10 mouse cellular contexts compared by ENCODE assay signal in the genomic region with DNA sequence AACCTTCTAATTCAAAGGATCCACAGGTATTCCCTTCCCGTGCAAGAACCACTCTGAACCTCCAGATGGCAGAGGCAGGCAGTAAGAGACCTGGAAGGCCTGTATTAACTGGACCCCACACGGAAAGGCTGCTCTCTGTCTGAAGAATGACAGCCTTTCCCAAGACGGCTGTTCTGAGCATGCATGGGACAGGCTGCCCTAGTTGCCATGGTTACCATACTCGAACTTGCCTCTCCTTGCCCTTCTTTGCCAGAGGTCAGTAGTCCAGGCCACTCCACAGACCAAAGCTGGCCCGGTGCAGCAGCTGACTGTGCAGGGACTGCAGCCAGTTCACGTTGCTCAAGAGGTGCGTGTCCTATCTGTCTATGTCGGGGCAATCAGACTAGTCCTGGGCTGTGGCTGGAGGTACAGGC. TPM values are rescaled to one million over a fixed set of nuclear protein-coding genes. Genes with fewer than 3 reads are reported as not detected.
DNase-seq lines count a peak whose midpoint lies in the region; ATAC-seq lines count a peak whose summit lies in the region.
"Had no signal": no experiment of that assay in that cellular context is flagged by ENCODE, and none has a peak within 500 bp of the region (broad histone marks: within the 10 kb centered on the region; RNA-seq: fewer than 3 reads in every experiment).

No protein-coding gene starts in this region.

- H3K9ac ChIP-seq in forebrain, embryonic 13.5 days = no peak overlapping the region
- no peak overlapping the region for H3K9ac ChIP-seq in forebrain, embryonic 15.5 days (replicated peaks)
- no peak overlapping the region for H3K9ac ChIP-seq in embryonic facial prominence, embryonic 11.5 days (replicated peaks; ENCODE audit: low read length)
- H3K9ac ChIP-seq in kidney, embryonic 15.5 days = no peak overlapping the region
- H3K9ac ChIP-seq in midbrain, embryonic 14.5 days (replicated peaks; ENCODE audit: low read length) = no peak overlapping the region
- H3K9ac ChIP-seq: embryonic facial prominence, embryonic 12.5 days; lung, embryonic 15.5 days had no signal

- H3K36me3 ChIP-seq in forebrain, embryonic 13.5 days (ENCODE audit: poor library complexity, severe bottlenecking) = peaks cover 88% of the 10 kb centered on the region
- peaks cover 52% of the 10 kb centered on the region for H3K36me3 ChIP-seq in forebrain, embryonic 15.5 days
- H3K36me3 ChIP-seq in embryonic facial prominence, embryonic 11.5 days (replicated peaks; ENCODE audit: control insufficient read depth, insufficient read depth, low read depth, low read length) = peaks cover 8% of the 10 kb centered on the region
- peaks cover 91% of the 10 kb centered on the region for H3K36me3 ChIP-seq in kidney, embryonic 15.5 days
- peaks cover 90% of the 10 kb centered on the region for H3K36me3 ChIP-seq in midbrain, embryonic 14.5 days (ENCODE audit: control insufficient read depth, insufficient read depth, low read length)

- intact Hi-C loops in left cerebral cortex, postnatal 10 days (cut with DNase I) = no loop called here

- no peak overlapping the region for H3K27ac ChIP-seq in forebrain, embryonic 13.5 days
- H3K27ac ChIP-seq in forebrain, embryonic 15.5 days (replicated peaks) = no peak overlapping the region
- no peak overlapping the region for H3K27ac ChIP-seq in embryonic facial prominence, embryonic 11.5 days (replicated peaks; ENCODE audit: low read depth, low read length)
- no peak overlapping the region for H3K27ac ChIP-seq in kidney, embryonic 15.5 days
- H3K27ac ChIP-seq in midbrain, embryonic 14.5 days (replicated peaks; ENCODE audit: low read depth, low read length) = no peak overlapping the region
- H3K27ac ChIP-seq: embryonic facial prominence, embryonic 12.5 days; lung, embryonic 15.5 days had no signal

- ATAC-seq in forebrain, embryonic 13.5 days = 0 out of 2 replicates have a peak, but pooled peaks have one; percentile 22
- ATAC-seq in forebrain, embryonic 15.5 days (replicated peaks) = no peak
- peak; percentile 54; the same call in 1 of the 2 replicates for ATAC-seq in embryonic facial prominence, embryonic 11.5 days (replicated peaks; ENCODE audit: insufficient number of reproducible peaks, low FRiP score, low TSS enrichment, low read depth)
- ATAC-seq in kidney, embryonic 15.5 days (replicated peaks; ENCODE audit: low FRiP score) = peak; percentile 70
- no peak for ATAC-seq in midbrain, embryonic 14.5 days (ENCODE audit: low FRiP score, low TSS enrichment)

- no peak overlapping the region for H3K4me3 ChIP-seq in forebrain, embryonic 13.5 days
- no peak overlapping the region for H3K4me3 ChIP-seq in forebrain, embryonic 15.5 days
- no peak overlapping the region for H3K4me3 ChIP-seq in embryonic facial prominence, embryonic 11.5 days (ENCODE audit: low read depth, low read length)
- no peak overlapping the region for H3K4me3 ChIP-seq in kidney, embryonic 15.5 days (replicated peaks)
- H3K4me3 ChIP-seq in midbrain, embryonic 14.5 days (replicated peaks; ENCODE audit: low read depth, low read length) = no peak overlapping the region
- H3K4me3 ChIP-seq: embryonic facial prominence, embryonic 12.5 days; lung, embryonic 15.5 days had no signal

- peaks cover 10% of the 10 kb centered on the region for H3K4me1 ChIP-seq in forebrain, embryonic 13.5 days
- H3K4me1 ChIP-seq in forebrain, embryonic 15.5 days = no peaks in the 10 kb centered on the region
- no peaks in the 10 kb centered on the region for H3K4me1 ChIP-seq in embryonic facial prominence, embryonic 11.5 days (ENCODE audit: control insufficient read depth, insufficient read depth, low read length)
- H3K4me1 ChIP-seq in kidney, embryonic 15.5 days = 0 out of 2 replicates have a peak, but pooled peaks cover 5% of the 10 kb centered on the region
- no peaks in the 10 kb centered on the region for H3K4me1 ChIP-seq in midbrain, embryonic 14.5 days (ENCODE audit: control insufficient read depth, insufficient read depth, low read length)

- H3K27me3 ChIP-seq in forebrain, embryonic 13.5 days = no peaks in the 10 kb centered on the region
- no peaks in the 10 kb centered on the region for H3K27me3 ChIP-seq in forebrain, embryonic 15.5 days
- no peaks in the 10 kb centered on the region for H3K27me3 ChIP-seq in embryonic facial prominence, embryonic 11.5 days (ENCODE audit: control insufficient read depth, insufficient read depth, low read length)
- H3K27me3 ChIP-seq in kidney, embryonic 15.5 days = no peaks in the 10 kb centered on the region
- no peaks in the 10 kb centered on the region for H3K27me3 ChIP-seq in midbrain, embryonic 14.5 days (ENCODE audit: control insufficient read depth, insufficient read depth, low read length)
- H3K27me3 ChIP-seq: embryonic facial prominence, embryonic 12.5 days; lung, embryonic 15.5 days had no signal

- no peaks in the 10 kb centered on the region for H3K9me3 ChIP-seq in forebrain, embryonic 13.5 days (replicated peaks)
- no peaks in the 10 kb centered on the region for H3K9me3 ChIP-seq in forebrain, embryonic 15.5 days
- no peaks in the 10 kb centered on the region for H3K9me3 ChIP-seq in embryonic facial prominence, embryonic 11.5 days (replicated peaks; ENCODE audit: control insufficient read depth, low read length)
- H3K9me3 ChIP-seq in kidney, embryonic 15.5 days (replicated peaks) = no peaks in the 10 kb centered on the region
- H3K9me3 ChIP-seq in midbrain, embryonic 14.5 days (ENCODE audit: control insufficient read depth, low read length) = no peaks in the 10 kb centered on the region
- H3K9me3 ChIP-seq: embryonic facial prominence, embryonic 12.5 days; lung, embryonic 15.5 days had no signal

- WGBS in forebrain, embryonic 13.5 days = 31% methylated on average over 8 of the region's 8 CpGs
- WGBS in forebrain, embryonic 15.5 days = 33% methylated on average over 8 of the region's 8 CpGs
- WGBS in embryonic facial prominence, embryonic 11.5 days = 27% methylated on average over 8 of the region's 8 CpGs
- 30% methylated on average over 8 of the region's 8 CpGs for WGBS in kidney, embryonic 15.5 days
- WGBS in midbrain, embryonic 14.5 days = 13% methylated on average over 8 of the region's 8 CpGs

- H3K4me2 ChIP-seq in forebrain, embryonic 13.5 days = no peak overlapping the region
- H3K4me2 ChIP-seq in forebrain, embryonic 15.5 days (replicated peaks) = no peak overlapping the region
- H3K4me2 ChIP-seq in embryonic facial prominence, embryonic 11.5 days (ENCODE audit: low read depth, low read length) = no peak overlapping the region
- no peak overlapping the region for H3K4me2 ChIP-seq in kidney, embryonic 15.5 days
- H3K4me2 ChIP-seq in midbrain, embryonic 14.5 days (ENCODE audit: low read length) = no peak overlapping the region
- H3K4me2 ChIP-seq: lung, embryonic 15.5 days had no signal

- DNase-seq in embryonic facial prominence, embryonic 11.5 days (ENCODE audit: low spot score) = peak; percentile 33
- peak; percentile 53 for DNase-seq in midbrain, embryonic 14.5 days
- no peak for DNase-seq in right cerebral cortex, postnatal 14 days
- DNase-seq in cerebellum, adult 9-10 months = no peak
- DNase-seq in left cerebral cortex, postnatal 10 days (ENCODE audit: extremely low spot score in 1 of 2, low spot score in 2 of 2) = no peak

RNA-seq across cellular contexts. Expression of gene Rfx1, which starts 17.2 kb away (rescaled TPM):
- polyA plus RNA-seq in forebrain, embryonic 13.5 days (2015; fragmentation: Nextera tagmentation; extraction: Ambion mirVana) = 6.7 and 8.3 TPM in 2 replicates
- polyA plus RNA-seq in forebrain, embryonic 15.5 days (2015; fragmentation: Nextera tagmentation; extraction: Ambion mirVana) = 9.1 and 9.5 TPM in 2 replicates
- polyA plus RNA-seq in embryonic facial prominence, embryonic 11.5 days (2014; fragmentation: Nextera tagmentation; extraction: Ambion mirVana) = 7.5 and 8.2 TPM in 2 replicates
- polyA plus RNA-seq in kidney, embryonic 15.5 days (2015; fragmentation: Nextera tagmentation; extraction: Ambion mirVana) = 10.5 and 10.7 TPM in 2 replicates
- polyA plus RNA-seq in midbrain, embryonic 14.5 days (2014; fragmentation: Nextera tagmentation; extraction: Ambion mirVana) = 11.2 and 12.2 TPM in 2 replicates
- total RNA-seq in left cerebral cortex, postnatal 10 days (2021) = 10 to 100 TPM; 19.2 to 21.3 TPM

RNA-seq across cellular contexts. Expression of gene Gm10643, which starts 18.9 kb away (rescaled TPM):
- 1.1 and 1.5 TPM in 2 replicates for polyA plus RNA-seq in forebrain, embryonic 13.5 days (2015; fragmentation: Nextera tagmentation; extraction: Ambion mirVana)
- 1.2 and 1.3 TPM in 2 replicates for polyA plus RNA-seq in forebrain, embryonic 15.5 days (2015; fragmentation: Nextera tagmentation; extraction: Ambion mirVana)
- polyA plus RNA-seq in embryonic facial prominence, embryonic 11.5 days (2014; fragmentation: Nextera tagmentation; extraction: Ambion mirVana) = 1.2 and 2.0 TPM in 2 replicates
- 1.2 and 1.6 TPM in 2 replicates for polyA plus RNA-seq in kidney, embryonic 15.5 days (2015; fragmentation: Nextera tagmentation; extraction: Ambion mirVana)
- polyA plus RNA-seq in midbrain, embryonic 14.5 days (2014; fragmentation: Nextera tagmentation; extraction: Ambion mirVana) = 1.5 and 2.4 TPM in 2 replicates
- 1 to 10 TPM; 2.8 to 3.1 TPM for total RNA-seq in left cerebral cortex, postnatal 10 days (2021)

RNA-seq across cellular contexts. Expression of gene Dcaf15, which starts 20.7 kb away (rescaled TPM):
- 17.0 and 19.2 TPM in 2 replicates for polyA plus RNA-seq in forebrain, embryonic 13.5 days (2015; fragmentation: Nextera tagmentation; extraction: Ambion mirVana)
- 17.8 and 19.3 TPM in 2 replicates for polyA plus RNA-seq in forebrain, embryonic 15.5 days (2015; fragmentation: Nextera tagmentation; extraction: Ambion mirVana)
- 9.8 and 11.3 TPM in 2 replicates for polyA plus RNA-seq in embryonic facial prominence, embryonic 11.5 days (2014; fragmentation: Nextera tagmentation; extraction: Ambion mirVana)
- 9.2 and 11.6 TPM in 2 replicates for polyA plus RNA-seq in kidney, embryonic 15.5 days (2015; fragmentation: Nextera tagmentation; extraction: Ambion mirVana)
- polyA plus RNA-seq in midbrain, embryonic 14.5 days (2014; fragmentation: Nextera tagmentation; extraction: Ambion mirVana) = 19.9 and 26.0 TPM in 2 replicates
- total RNA-seq in left cerebral cortex, postnatal 10 days (2021) = 10 to 100 TPM; 30.4 to 33.8 TPM

RNA-seq across cellular contexts. Expression of gene Rln3, which starts 39.0 kb away (rescaled TPM):
- not detected in 2 replicates for polyA plus RNA-seq in forebrain, embryonic 13.5 days (2015; fragmentation: Nextera tagmentation; extraction: Ambion mirVana)
- polyA plus RNA-seq in forebrain, embryonic 15.5 days (2015; fragmentation: Nextera tagmentation; extraction: Ambion mirVana) = not detected in 2 replicates
- not detected in 2 replicates for polyA plus RNA-seq in embryonic facial prominence, embryonic 11.5 days (2014; fragmentation: Nextera tagmentation; extraction: Ambion mirVana)
- polyA plus RNA-seq in kidney, embryonic 15.5 days (2015; fragmentation: Nextera tagmentation; extraction: Ambion mirVana) = not detected in 2 replicates
- 1.2 TPM in 1 of 2 replicates, not detected in the other for polyA plus RNA-seq in midbrain, embryonic 14.5 days (2014; fragmentation: Nextera tagmentation; extraction: Ambion mirVana)
- total RNA-seq in left cerebral cortex, postnatal 10 days (2021) = not detected
- polyA plus RNA-seq: embryonic facial prominence, embryonic 12.5 days; lung, embryonic 15.5 days had no signal

RNA-seq across cellular contexts. Expression of gene Il27ra, which starts 41.4 kb away (rescaled TPM):
- 0.23 and 0.29 TPM in 2 replicates for polyA plus RNA-seq in forebrain, embryonic 13.5 days (2015; fragmentation: Nextera tagmentation; extraction: Ambion mirVana)
- polyA plus RNA-seq in forebrain, embryonic 15.5 days (2015; fragmentation: Nextera tagmentation; extraction: Ambion mirVana) = 0.41 and 0.68 TPM in 2 replicates
- polyA plus RNA-seq in embryonic facial prominence, embryonic 11.5 days (2014; fragmentation: Nextera tagmentation; extraction: Ambion mirVana) = 0.31 and 0.38 TPM in 2 replicates
- 2.3 and 3.2 TPM in 2 replicates for polyA plus RNA-seq in kidney, embryonic 15.5 days (2015; fragmentation: Nextera tagmentation; extraction: Ambion mirVana)
- polyA plus RNA-seq in midbrain, embryonic 14.5 days (2014; fragmentation: Nextera tagmentation; extraction: Ambion mirVana) = 0.16 and 0.33 TPM in 2 replicates
- total RNA-seq in left cerebral cortex, postnatal 10 days (2021) = 1 to 10 TPM in 1 of 2 experiments, under 1 TPM in 1; 0.86 to 1.0 TPM

Comparison
In these comparisons a context has a peak if more than half of its experiments do, and no peak if none do; other contexts are left out.
1. ATAC-seq: peak in forebrain, embryonic 13.5 days (single experiment), embryonic facial prominence, embryonic 11.5 days (single experiment) and kidney, embryonic 15.5 days (single experiment); none in forebrain, embryonic 15.5 days (single experiment) and midbrain, embryonic 14.5 days (single experiment).
2. DNase-seq: peak in embryonic facial prominence, embryonic 11.5 days (single experiment) and midbrain, embryonic 14.5 days (single experiment); none in right cerebral cortex, postnatal 14 days (single experiment), cerebellum, adult 9-10 months (single experiment) and left cerebral cortex, postnatal 10 days (0 of 2).